Mouse (Mus musculus) hindbrain, embryonic 16.5 days (tissue): Measurements from ENCODE around the gene Matn3. TPM values are rescaled to one million over a fixed set of nuclear protein-coding genes. Genes with fewer than 3 reads are reported as not detected.

ENCODE experiments used
- ATAC-seq: fragments of 200-750 bp; cut with Nextera tagmentation; 2 replicates; pipeline ENCODE4 v1.8.0; 2017; ENCODE audit warnings: moderate TSS enrichment, moderate library complexity
- H3K27ac ChIP-seq: fragments of 300-500 bp; sonication (generic); 2 replicates; pipeline ENCODE4 v1.5.1; 2014; ENCODE audit warnings: low read depth, mild to moderate bottlenecking, control low read depth, low read length, moderate library complexity
- H3K27me3 ChIP-seq: fragments of 300-500 bp; sonication (generic); replicated peaks from 2 replicates; pipeline ENCODE4 v1.6.1; 2014; ENCODE audit warnings: low read length; ENCODE audit not compliant: control insufficient read depth, insufficient read depth
- H3K36me3 ChIP-seq: fragments of 300-500 bp; sonication (generic); 2 replicates; pipeline ENCODE4 v1.6.1; 2014; ENCODE audit warnings: mild to moderate bottlenecking, low read length, moderate library complexity, mixed read lengths; ENCODE audit not compliant: control insufficient read depth, insufficient read depth
- H3K4me1 ChIP-seq: fragments of 300-500 bp; sonication (generic); 2 replicates; pipeline ENCODE4 v1.6.1; 2014; ENCODE audit warnings: low read depth, low read length; ENCODE audit not compliant: control insufficient read depth, insufficient read depth
- H3K4me2 ChIP-seq: fragments of 300-500 bp; sonication (generic); 2 replicates; pipeline ENCODE4 v1.6.1; 2014; ENCODE audit warnings: mild to moderate bottlenecking, low read length, control low read depth, moderate library complexity
- H3K4me3 ChIP-seq: fragments of 300-500 bp; sonication (generic); 2 replicates; pipeline ENCODE4 v1.5.1; 2014; ENCODE audit warnings: mild to moderate bottlenecking, low read length, control low read depth, moderate library complexity
- H3K9ac ChIP-seq: fragments of 300-500 bp; sonication (generic); 2 replicates; pipeline ENCODE4 v1.6.1; 2014; ENCODE audit warnings: low read depth, mild to moderate bottlenecking, control low read depth, low read length, moderate library complexity
- H3K9me3 ChIP-seq: fragments of 300-500 bp; sonication (generic); 2 replicates; pipeline ENCODE4 v1.6.1; 2014; ENCODE audit warnings: mild to moderate bottlenecking, low read length, moderate library complexity; ENCODE audit not compliant: control insufficient read depth
- WGBS: fragments of 180-500 bp; shearing (Covaris S2); extraction: QIAGEN DNeasy Blood & Tissue Kit; methylation state at CpG from one replicate; pipeline ENCODE4 v1.1.7; 2014; 5-methylcytosine and 5-hydroxymethylcytosine counted together
- polyA plus RNA-seq: library from polyadenylated mRNA; unstranded; fragments of >200 nt; fragmentation: Nextera tagmentation; extraction: Ambion mirVana; gene quantifications from 2 replicates; pipeline ENCODE4 v1.2.1, GENCODE M21; 2015

Gene Matn3
- polyA plus RNA-seq, 1 experiment from 2014 or later, result 0.24 TPM

DNA sequence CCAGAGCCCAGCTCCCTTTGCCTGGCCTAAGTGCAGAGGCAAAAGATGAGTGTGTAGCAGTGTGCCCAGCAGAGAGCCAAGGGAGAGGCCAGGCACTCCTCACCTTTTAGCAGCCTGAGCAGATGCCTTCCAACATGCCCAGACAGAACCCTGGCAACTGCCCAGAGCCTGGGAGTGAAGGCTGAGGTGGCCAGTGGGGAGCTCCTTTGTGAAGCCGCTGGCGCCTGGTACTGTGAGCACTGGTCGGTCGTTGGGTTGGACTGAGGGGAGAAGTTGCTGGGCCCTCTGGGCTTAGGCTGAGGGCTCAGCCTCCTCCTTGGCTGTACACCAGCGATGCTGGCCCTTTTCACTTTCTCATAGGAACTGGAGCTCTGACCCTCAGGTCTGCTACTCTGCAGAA lies 31.4 kb upstream of the Matn3 start:
- Histone ChIP-seq H3K4me1 (peaks cover 9% of the 10 kb centered on the region), H3K27ac (peak overlapping the region; percentile 63), H3K9me3 (no peaks in the 10 kb centered on the region), H3K27me3 (no peaks in the 10 kb centered on the region), H3K9ac (no peak overlapping the region), H3K4me2 (no peak overlapping the region), H3K36me3 (no peaks in the 10 kb centered on the region), H3K4me3 (no peak overlapping the region)
- WGBS, result 23% methylated on average over 5 of the region's 5 CpGs
- ATAC-seq, result peak; percentile 88

GRCm38 (mm10) chr12:8919231-8919630 lies 28.5 kb upstream of the Matn3 start:
- H3K4me3 ChIP-seq, result no peak overlapping the region
- peaks cover 17% of the 10 kb centered on the region for H3K4me1 ChIP-seq
- no peaks in the 10 kb centered on the region for H3K36me3 ChIP-seq
- no peaks in the 10 kb centered on the region for H3K9me3 ChIP-seq
- H3K27ac ChIP-seq, result no peak overlapping the region
- ATAC-seq, result no peak
- H3K27me3 ChIP-seq, result no peaks in the 10 kb centered on the region
- no peak overlapping the region for H3K4me2 ChIP-seq
- H3K9ac ChIP-seq, result no peak overlapping the region
- 94% methylated on average over 3 of the region's 3 CpGs for WGBS

DNA sequence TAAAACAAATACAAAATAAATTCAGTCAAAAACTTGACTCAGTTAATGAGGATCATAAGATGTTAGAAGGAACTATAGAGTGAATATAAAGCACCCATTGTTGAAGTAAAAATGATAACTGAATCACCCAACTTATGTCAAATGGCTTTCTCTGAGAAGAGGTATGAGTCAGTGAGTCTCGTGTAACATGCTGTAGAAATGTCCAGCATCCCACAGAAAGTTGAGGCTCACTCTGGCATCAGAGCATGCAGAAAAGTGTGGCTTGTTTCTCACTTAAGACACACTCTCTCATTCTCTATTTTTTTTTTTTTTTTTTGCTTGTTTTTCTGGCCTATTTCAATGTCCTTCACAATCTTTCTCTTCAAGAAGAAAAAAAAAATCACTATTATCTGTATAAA lies 26.7 kb upstream of the Matn3 start:
- Histone ChIP-seq H3K4me2 (peak overlapping the region; percentile 64), H3K27me3 (no peaks in the 10 kb centered on the region), H3K27ac (peak overlapping the region; percentile 94), H3K36me3 (no peaks in the 10 kb centered on the region), H3K9ac (peak overlapping the region; percentile 73), H3K4me1 (peaks cover 26% of the 10 kb centered on the region), H3K9me3 (no peaks in the 10 kb centered on the region), H3K4me3 (peak overlapping the region; percentile 83)
- no peak for ATAC-seq
- 22% methylated on average over 1 of the region's 1 CpGs for WGBS

- peak within 1 kb of the TSS; percentile 87 for H3K4me2 ChIP-seq
- under 1% methylated on average over 73 of the region's 73 CpGs for WGBS
- H3K4me1 ChIP-seq, result peaks cover 26% of the 10 kb centered on the region
- H3K27ac ChIP-seq, result peak within 1 kb of the TSS; percentile 98
- H3K9ac ChIP-seq, result peak within 1 kb of the TSS; percentile 89
- no peaks in the 10 kb centered on the region for H3K9me3 ChIP-seq
- H3K36me3 ChIP-seq, result no peaks in the 10 kb centered on the region
- H3K27me3 ChIP-seq, result no peaks in the 10 kb centered on the region
- peak; percentile 99 for ATAC-seq
- peak within 1 kb of the TSS; percentile 83 for H3K4me3 ChIP-seq
Observed at GRCm38 (mm10) chr12:8921394-8922368, 26.0 kb upstream of the Matn3 start, which contains the start of gene Laptm4a. Laptm4a (plus strand) TSS chr12:8921664.

GRCm38 (mm10) chr12:8922369-8923124 lies 25.2 kb upstream of the Matn3 start:
- ATAC-seq, result no peak

DNA sequence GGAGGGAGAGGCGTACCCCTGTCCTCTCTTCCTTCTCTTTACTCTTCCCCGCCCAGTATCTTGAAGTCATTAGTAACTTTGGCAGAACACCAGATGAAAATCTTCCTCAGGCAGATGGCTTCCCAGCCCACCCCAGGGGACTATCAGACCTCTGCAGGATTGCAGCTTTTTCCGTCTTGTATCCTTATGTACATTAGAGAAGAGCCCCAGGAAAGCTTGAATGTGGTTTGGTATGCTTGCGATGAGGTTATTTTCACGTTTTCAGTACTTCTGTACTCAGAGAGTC lies 24.7 kb upstream of the Matn3 start:
- H3K27me3 ChIP-seq, result no peaks in the 10 kb centered on the region
- no peaks in the 10 kb centered on the region for H3K36me3 ChIP-seq
- peak overlapping the region; percentile 89 for H3K9ac ChIP-seq
- ATAC-seq, result no peak
- H3K9me3 ChIP-seq, result no peaks in the 10 kb centered on the region
- peak overlapping the region; percentile 87 for H3K4me2 ChIP-seq
- H3K4me1 ChIP-seq, result peaks cover 26% of the 10 kb centered on the region
- H3K4me3 ChIP-seq, result peak overlapping the region; percentile 83
- WGBS, result 15% methylated on average over 5 of the region's 5 CpGs
- H3K27ac ChIP-seq, result no peak overlapping the region; the same call in 1 of the 2 replicates

More at GRCm38 (mm10) chr12:8922369-8923124, 25.2 kb upstream of the Matn3 start:
- peak overlapping the region; percentile 98 for H3K27ac ChIP-seq
- WGBS, result 4% methylated on average over 30 of the region's 30 CpGs
- no peaks in the 10 kb centered on the region for H3K36me3 ChIP-seq
- peak overlapping the region; percentile 83 for H3K4me3 ChIP-seq
- H3K27me3 ChIP-seq, result no peaks in the 10 kb centered on the region
- peak overlapping the region; percentile 87 for H3K4me2 ChIP-seq
- H3K4me1 ChIP-seq, result peaks cover 26% of the 10 kb centered on the region
- no peaks in the 10 kb centered on the region for H3K9me3 ChIP-seq
- H3K9ac ChIP-seq, result peak overlapping the region; percentile 89

- no peaks in the 10 kb centered on the region for H3K27me3 ChIP-seq
- ATAC-seq, result no peak
- peak overlapping the region; percentile 87 for H3K4me2 ChIP-seq
- H3K9me3 ChIP-seq, result no peaks in the 10 kb centered on the region
- no peak overlapping the region for H3K27ac ChIP-seq
- WGBS, result 46% methylated on average over 2 of the region's 2 CpGs
- peaks cover 26% of the 10 kb centered on the region for H3K4me1 ChIP-seq
- no peak overlapping the region for H3K9ac ChIP-seq
- H3K36me3 ChIP-seq, result no peaks in the 10 kb centered on the region
- peak overlapping the region; percentile 83 for H3K4me3 ChIP-seq
Observed at GRCm38 (mm10) chr12:8923603-8924002, 24.1 kb upstream of the Matn3 start.

GRCm38 (mm10) chr12:8927652-8928051 lies 20.1 kb upstream of the Matn3 start:
- Histone ChIP-seq H3K9ac (no peak overlapping the region), H3K9me3 (no peaks in the 10 kb centered on the region), H3K4me1 (peaks cover 24% of the 10 kb centered on the region), H3K27me3 (no peaks in the 10 kb centered on the region), H3K4me3 (no peak overlapping the region), H3K27ac (no peak overlapping the region), H3K4me2 (no peak overlapping the region), H3K36me3 (no peaks in the 10 kb centered on the region)
- ATAC-seq, result no peak
- 92% methylated on average over 3 of the region's 3 CpGs for WGBS

GRCm38 (mm10) chr12:8928766-8929165 lies 19.0 kb upstream of the Matn3 start:
- no peak overlapping the region for H3K9ac ChIP-seq
- H3K4me2 ChIP-seq, result no peak overlapping the region
- no peak for ATAC-seq
- peaks cover 13% of the 10 kb centered on the region for H3K4me1 ChIP-seq
- WGBS, result 79% methylated on average over 4 of the region's 4 CpGs
- H3K9me3 ChIP-seq, result no peaks in the 10 kb centered on the region
- no peak overlapping the region for H3K27ac ChIP-seq
- peaks cover 4% of the 10 kb centered on the region; the same call in 1 of the 2 replicates for H3K36me3 ChIP-seq
- no peak overlapping the region for H3K4me3 ChIP-seq
- H3K27me3 ChIP-seq, result no peaks in the 10 kb centered on the region
